In the genomic region with DNA sequence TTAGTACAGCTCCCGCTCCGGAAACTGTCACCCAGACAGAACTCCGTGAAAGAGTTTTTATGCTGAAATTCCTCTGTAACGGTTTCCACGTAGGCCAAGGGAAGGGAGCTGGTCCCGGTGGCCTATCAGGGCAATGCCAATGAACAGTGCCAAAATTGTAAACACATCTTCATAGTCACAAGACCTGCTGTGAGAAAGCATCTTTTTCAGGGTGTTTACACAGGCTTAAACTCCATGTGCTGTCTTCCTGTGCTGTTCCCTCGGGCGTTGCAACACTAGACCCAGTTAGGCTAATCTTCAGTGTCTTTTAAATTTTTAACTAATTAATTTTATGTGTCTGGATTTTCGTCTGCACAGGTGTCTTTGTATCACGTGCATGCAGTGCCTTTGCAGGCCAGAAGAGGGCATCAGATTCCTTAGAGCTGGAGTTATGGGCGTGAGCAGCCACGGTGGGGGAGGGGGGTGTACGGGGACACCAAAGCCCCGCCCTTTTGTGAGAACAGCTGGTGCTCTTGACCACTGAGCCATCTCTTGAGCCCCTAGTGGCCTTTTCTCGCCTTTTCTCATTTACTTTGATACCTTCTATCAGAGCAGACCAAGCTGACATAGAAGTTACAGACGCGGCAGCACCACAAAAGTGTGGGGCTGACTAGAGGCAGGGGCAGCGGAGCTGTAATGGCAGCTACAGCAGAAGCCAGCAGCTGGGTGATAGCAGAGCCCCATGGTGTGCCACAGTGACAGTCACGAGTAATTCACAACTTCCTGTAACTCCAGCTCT, we compare ENCODE assay signal across 9 mouse cellular contexts. TPM values are rescaled to one million over a fixed set of nuclear protein-coding genes. Genes with fewer than 3 reads are reported as not detected.
DNase-seq lines count a peak whose midpoint lies in the region; ATAC-seq and TF ChIP-seq lines count a peak whose summit lies in the region.
"Had no signal": no experiment of that assay in that cellular context is flagged by ENCODE, and none has a peak within 500 bp of the region (broad histone marks: within the 10 kb centered on the region; RNA-seq: fewer than 3 reads in every experiment).

No protein-coding gene starts in this region.

- DNase-seq in B cell, adult 2 months, result peak; percentile 79 to 80
- DNase-seq in kidney, postnatal 25 days, result peak; percentile 88 to 90
- peak; percentile 19 to 41 (median 31) for DNase-seq in liver, embryonic 14.5 days (ENCODE audit: low read depth in 3 of 3, low spot score in 3 of 3)
- DNase-seq in neural tube, embryonic 11.5 days (ENCODE audit: low spot score), result peak; percentile 83

- no peak overlapping the region for H3K4me3 ChIP-seq in bone marrow, adult 2 months (replicated peaks; ENCODE audit: control insufficient read depth, low read depth, low read length)
- no peak overlapping the region for H3K4me3 ChIP-seq in embryonic fibroblast, embryonic 13.5 days (ENCODE audit: insufficient read depth, low read length)
- H3K4me3 ChIP-seq in heart, embryonic 14.5 days (ENCODE audit: control insufficient read depth in 1 of 2, insufficient read depth in 1 of 2, low read depth in 1 of 2, low read length in 2 of 2), result peak overlapping the region; percentile 27 to 45
- H3K4me3 ChIP-seq in liver, embryonic 14.5 days (ENCODE audit: insufficient read depth in 1 of 2, low read depth in 2 of 2, low read length in 2 of 2), result peak overlapping the region in 1 of 2 experiments; percentile 34; a peak in 2 of 4 replicates
- H3K4me3 ChIP-seq in neural tube, embryonic 11.5 days (ENCODE audit: low read depth, low read length), result 0 out of 2 replicates have a peak overlapping the region, but pooled peaks have one; percentile 5
- H3K4me3 ChIP-seq in stomach, embryonic 16.5 days (replicated peaks; ENCODE audit: low read length), result peak overlapping the region; percentile 34
- H3K4me3 ChIP-seq: erythroblast, embryonic 14.5 days had no signal

- TF ChIP-seq POLR2A in bone marrow, adult 2 months (IDR thresholded peaks at IDR 0.05; ENCODE audit: borderline replicate concordance, control insufficient read depth, low read depth, low read length), result no peak
- no peak for TF ChIP-seq POLR2A in embryonic fibroblast, embryonic 13.5 days (IDR thresholded peaks at IDR 0.05; ENCODE audit: low read depth, low read length)

- 21% methylated on average over 19 of the region's 19 CpGs for WGBS in bone marrow, adult 2 months
- 21% methylated on average over 19 of the region's 19 CpGs for WGBS in heart, embryonic 14.5 days
- 20% methylated on average over 19 of the region's 19 CpGs for WGBS in liver, embryonic 14.5 days (ENCODE audit: insufficient replicate concordance)
- WGBS in neural tube, embryonic 11.5 days, result 26% methylated on average over 19 of the region's 19 CpGs
- 20% methylated on average over 19 of the region's 19 CpGs for WGBS in stomach, embryonic 16.5 days

- H3K4me2 ChIP-seq in heart, embryonic 14.5 days (ENCODE audit: low read length), result peak overlapping the region; percentile 58
- peak overlapping the region; percentile 51 for H3K4me2 ChIP-seq in liver, embryonic 14.5 days (ENCODE audit: low read depth)
- peak overlapping the region; percentile 41 for H3K4me2 ChIP-seq in neural tube, embryonic 11.5 days (ENCODE audit: low read depth)
- peak overlapping the region; percentile 52 for H3K4me2 ChIP-seq in stomach, embryonic 16.5 days (ENCODE audit: low read depth, low read length)

- no peak; the same call in 1 of the 2 replicates for ATAC-seq in heart, embryonic 14.5 days (ENCODE audit: insufficient number of reproducible peaks, insufficient read depth, low FRiP score, low read depth)
- ATAC-seq in liver, embryonic 14.5 days (ENCODE audit: insufficient read depth), result peak; percentile 47; the same call in 1 of the 2 replicates
- ATAC-seq in neural tube, embryonic 11.5 days (ENCODE audit: insufficient read depth, low FRiP score, low TSS enrichment), result peak; percentile 50
- ATAC-seq in stomach, embryonic 16.5 days (ENCODE audit: insufficient read depth, low FRiP score), result peak; percentile 79; the same call in 1 of the 2 replicates

- no peak for TF ChIP-seq EP300 in liver, embryonic 14.5 days (IDR thresholded peaks at IDR 0.05; ENCODE audit: low read depth)

- no peaks in the 10 kb centered on the region for H3K27me3 ChIP-seq in heart, embryonic 14.5 days (ENCODE audit: control insufficient read depth, insufficient read depth, low read length)
- H3K27me3 ChIP-seq in liver, embryonic 14.5 days (ENCODE audit: control insufficient read depth, insufficient read depth, low read length), result no peaks in the 10 kb centered on the region
- H3K27me3 ChIP-seq in neural tube, embryonic 11.5 days (ENCODE audit: control insufficient read depth, insufficient read depth, low read length), result no peaks in the 10 kb centered on the region
- no peaks in the 10 kb centered on the region for H3K27me3 ChIP-seq in stomach, embryonic 16.5 days (ENCODE audit: control insufficient read depth, insufficient read depth, low read length)

- H3K9me3 ChIP-seq in heart, embryonic 14.5 days (ENCODE audit: control insufficient read depth, low read length), result no peaks in the 10 kb centered on the region
- no peaks in the 10 kb centered on the region for H3K9me3 ChIP-seq in liver, embryonic 14.5 days (ENCODE audit: control insufficient read depth, low read length)
- no peaks in the 10 kb centered on the region for H3K9me3 ChIP-seq in neural tube, embryonic 11.5 days (ENCODE audit: control insufficient read depth, low read length)
- H3K9me3 ChIP-seq in stomach, embryonic 16.5 days (replicated peaks; ENCODE audit: control insufficient read depth, low read length), result no peaks in the 10 kb centered on the region

- no peak overlapping the region; the same call in 1 of the 2 replicates for H3K9ac ChIP-seq in heart, embryonic 14.5 days (ENCODE audit: low read length)
- H3K9ac ChIP-seq in liver, embryonic 14.5 days (replicated peaks), result no peak overlapping the region; the same call in 1 of the 2 replicates
- no peak overlapping the region for H3K9ac ChIP-seq in neural tube, embryonic 11.5 days (ENCODE audit: low read length)
- H3K9ac ChIP-seq in stomach, embryonic 16.5 days (ENCODE audit: low read length), result 0 out of 2 replicates have a peak overlapping the region, but pooled peaks have one; percentile 37

- peak overlapping the region; percentile 81 for H3K27ac ChIP-seq in bone marrow, adult 2 months (ENCODE audit: control insufficient read depth, insufficient read depth, low read depth, low read length, poor library complexity)
- H3K27ac ChIP-seq in embryonic fibroblast, embryonic 13.5 days (ENCODE audit: insufficient read depth, low read length), result no peak overlapping the region
- no peak overlapping the region for H3K27ac ChIP-seq in heart, embryonic 14.5 days (replicated peaks in 1 of 2; ENCODE audit: control insufficient read depth in 1 of 2, insufficient read depth in 1 of 2, low read depth in 2 of 2, low read length in 2 of 2)
- H3K27ac ChIP-seq in liver, embryonic 14.5 days, result no peak overlapping the region
- H3K27ac ChIP-seq in neural tube, embryonic 11.5 days (ENCODE audit: low read depth, low read length), result no peak overlapping the region
- peak overlapping the region; percentile 62 for H3K27ac ChIP-seq in stomach, embryonic 16.5 days (ENCODE audit: low read length)

- no peaks in the 10 kb centered on the region for H3K36me3 ChIP-seq in heart, embryonic 14.5 days (ENCODE audit: control insufficient read depth, insufficient read depth, low read length)
- no peaks in the 10 kb centered on the region for H3K36me3 ChIP-seq in liver, embryonic 14.5 days (replicated peaks; ENCODE audit: control insufficient read depth, insufficient read depth, low read depth)
- H3K36me3 ChIP-seq in neural tube, embryonic 11.5 days (ENCODE audit: control insufficient read depth, insufficient read depth, low read length), result no peaks in the 10 kb centered on the region
- no peaks in the 10 kb centered on the region for H3K36me3 ChIP-seq in stomach, embryonic 16.5 days (ENCODE audit: control insufficient read depth, insufficient read depth, low read length)

- H3K4me1 ChIP-seq in bone marrow, adult 2 months (ENCODE audit: control insufficient read depth, insufficient read depth, low read length), result no peaks in the 10 kb centered on the region; the same call in 1 of the 2 replicates
- no peaks in the 10 kb centered on the region for H3K4me1 ChIP-seq in embryonic fibroblast, embryonic 13.5 days (ENCODE audit: control insufficient read depth, insufficient read depth, low read length)
- H3K4me1 ChIP-seq in heart, embryonic 14.5 days (ENCODE audit: control insufficient read depth in 2 of 2, insufficient read depth in 2 of 2, low read length in 2 of 2), result peaks cover 3 to 4% of the 10 kb centered on the region in 2 experiments; a peak in 1 of 4 replicates
- peaks cover 0 to 2% of the 10 kb centered on the region in 2 experiments; a peak in 2 of 4 replicates for H3K4me1 ChIP-seq in liver, embryonic 14.5 days (replicated peaks; ENCODE audit: control insufficient read depth in 2 of 2, insufficient read depth in 2 of 2, low read length in 1 of 2)
- no peaks in the 10 kb centered on the region for H3K4me1 ChIP-seq in neural tube, embryonic 11.5 days (ENCODE audit: control insufficient read depth, insufficient read depth, low read length)
- H3K4me1 ChIP-seq in stomach, embryonic 16.5 days (ENCODE audit: control insufficient read depth, insufficient read depth, low read length), result 0 out of 2 replicates have a peak, but pooled peaks cover 4% of the 10 kb centered on the region

- peak; percentile 74 for TF ChIP-seq CTCF in bone marrow, adult 2 months (IDR thresholded peaks at IDR 0.05; ENCODE audit: control insufficient read depth, insufficient read depth, low read length)
- TF ChIP-seq CTCF in embryonic fibroblast, embryonic 13.5 days (IDR thresholded peaks at IDR 0.05; ENCODE audit: borderline replicate concordance, insufficient read depth, low read length), result peak; percentile 75
- peak; percentile 89 for TF ChIP-seq CTCF in liver, embryonic 14.5 days (IDR thresholded peaks at IDR 0.05; ENCODE audit: low read depth)

RNA-seq across cellular contexts. Expression of gene Wfdc11, which starts 5.2 kb away (rescaled TPM):
- polyA plus RNA-seq in bone marrow, adult 2 months (2011; ENCODE audit: insufficient read depth, insufficient read length, low replicate concordance, missing spikeins), result not detected in 2 replicates
- not detected in 2 replicates for polyA plus RNA-seq in embryonic fibroblast, embryonic 13.5 days (2011; ENCODE audit: insufficient read length, low read depth, missing spikeins)
- polyA plus RNA-seq in heart, embryonic 14.5 days (2014; fragmentation: Nextera tagmentation; extraction: Ambion mirVana), result not detected in 2 replicates
- polyA plus RNA-seq in liver, embryonic 14.5 days (2012; rRNA removed), result not detected in 2 replicates
- polyA plus RNA-seq in liver, embryonic 14.5 days (2014; fragmentation: Nextera tagmentation; extraction: Ambion mirVana), result not detected in 2 replicates
- polyA plus RNA-seq in neural tube, embryonic 11.5 days (2014; fragmentation: Nextera tagmentation; extraction: Ambion mirVana), result not detected in 2 replicates
- polyA plus RNA-seq in stomach, embryonic 16.5 days (2015; fragmentation: Nextera tagmentation; extraction: Ambion mirVana), result not detected in 2 replicates
- polyA plus RNA-seq: erythroblast, embryonic 14.5 days had no signal

RNA-seq across cellular contexts. Expression of gene Wfdc13, which starts 5.9 kb away (rescaled TPM):
- polyA plus RNA-seq in bone marrow, adult 2 months (2011; ENCODE audit: insufficient read depth, insufficient read length, low replicate concordance, missing spikeins), result not detected in 2 replicates
- not detected in 2 replicates for polyA plus RNA-seq in embryonic fibroblast, embryonic 13.5 days (2011; ENCODE audit: insufficient read length, low read depth, missing spikeins)
- 0.19 TPM in 1 of 2 replicates, not detected in the other for polyA plus RNA-seq in heart, embryonic 14.5 days (2014; fragmentation: Nextera tagmentation; extraction: Ambion mirVana)
- not detected in 2 replicates for polyA plus RNA-seq in liver, embryonic 14.5 days (2012; rRNA removed)
- polyA plus RNA-seq in liver, embryonic 14.5 days (2014; fragmentation: Nextera tagmentation; extraction: Ambion mirVana), result not detected in 2 replicates
- 0.30 TPM in 1 of 2 replicates, not detected in the other for polyA plus RNA-seq in neural tube, embryonic 11.5 days (2014; fragmentation: Nextera tagmentation; extraction: Ambion mirVana)
- polyA plus RNA-seq in stomach, embryonic 16.5 days (2015; fragmentation: Nextera tagmentation; extraction: Ambion mirVana), result 4.2 and 5.5 TPM in 2 replicates
- polyA plus RNA-seq: erythroblast, embryonic 14.5 days had no signal

RNA-seq across cellular contexts. Expression of gene Spint4, which starts 19.3 kb away (rescaled TPM):
- polyA plus RNA-seq in bone marrow, adult 2 months (2011; ENCODE audit: insufficient read depth, insufficient read length, low replicate concordance, missing spikeins), result not detected in 2 replicates
- polyA plus RNA-seq in embryonic fibroblast, embryonic 13.5 days (2011; ENCODE audit: insufficient read length, low read depth, missing spikeins), result not detected in 2 replicates
- polyA plus RNA-seq in heart, embryonic 14.5 days (2014; fragmentation: Nextera tagmentation; extraction: Ambion mirVana), result not detected in 2 replicates
- 0.08 TPM in 1 of 2 replicates, not detected in the other for polyA plus RNA-seq in liver, embryonic 14.5 days (2012; rRNA removed)
- not detected in 2 replicates for polyA plus RNA-seq in liver, embryonic 14.5 days (2014; fragmentation: Nextera tagmentation; extraction: Ambion mirVana)
- polyA plus RNA-seq in neural tube, embryonic 11.5 days (2014; fragmentation: Nextera tagmentation; extraction: Ambion mirVana), result not detected in 2 replicates
- not detected in 2 replicates for polyA plus RNA-seq in stomach, embryonic 16.5 days (2015; fragmentation: Nextera tagmentation; extraction: Ambion mirVana)
- polyA plus RNA-seq: erythroblast, embryonic 14.5 days had no signal

RNA-seq across cellular contexts. Expression of gene Wfdc9, which starts 22.7 kb away (rescaled TPM):
- not detected in 2 replicates for polyA plus RNA-seq in bone marrow, adult 2 months (2011; ENCODE audit: insufficient read depth, insufficient read length, low replicate concordance, missing spikeins)
- polyA plus RNA-seq in embryonic fibroblast, embryonic 13.5 days (2011; ENCODE audit: insufficient read length, low read depth, missing spikeins), result not detected in 2 replicates
- polyA plus RNA-seq in heart, embryonic 14.5 days (2014; fragmentation: Nextera tagmentation; extraction: Ambion mirVana), result not detected in 2 replicates
- polyA plus RNA-seq in liver, embryonic 14.5 days (2012; rRNA removed), result not detected in 2 replicates
- polyA plus RNA-seq in liver, embryonic 14.5 days (2014; fragmentation: Nextera tagmentation; extraction: Ambion mirVana), result not detected in 2 replicates
- not detected in 2 replicates for polyA plus RNA-seq in neural tube, embryonic 11.5 days (2014; fragmentation: Nextera tagmentation; extraction: Ambion mirVana)
- not detected in 2 replicates for polyA plus RNA-seq in stomach, embryonic 16.5 days (2015; fragmentation: Nextera tagmentation; extraction: Ambion mirVana)
- polyA plus RNA-seq: erythroblast, embryonic 14.5 days had no signal

RNA-seq across cellular contexts. Expression of gene Wfdc10, which starts 23.2 kb away (rescaled TPM):
- polyA plus RNA-seq in bone marrow, adult 2 months (2011; ENCODE audit: insufficient read depth, insufficient read length, low replicate concordance, missing spikeins), result not detected in 2 replicates
- polyA plus RNA-seq in embryonic fibroblast, embryonic 13.5 days (2011; ENCODE audit: insufficient read length, low read depth, missing spikeins), result not detected in 2 replicates
- polyA plus RNA-seq in heart, embryonic 14.5 days (2014; fragmentation: Nextera tagmentation; extraction: Ambion mirVana), result not detected in 2 replicates
- polyA plus RNA-seq in liver, embryonic 14.5 days (2012; rRNA removed), result not detected in 2 replicates
- polyA plus RNA-seq in liver, embryonic 14.5 days (2014; fragmentation: Nextera tagmentation; extraction: Ambion mirVana), result not detected in 2 replicates
- polyA plus RNA-seq in neural tube, embryonic 11.5 days (2014; fragmentation: Nextera tagmentation; extraction: Ambion mirVana), result not detected in 2 replicates
- polyA plus RNA-seq in stomach, embryonic 16.5 days (2015; fragmentation: Nextera tagmentation; extraction: Ambion mirVana), result 0.79 TPM in 1 of 2 replicates, not detected in the other
- polyA plus RNA-seq: erythroblast, embryonic 14.5 days had no signal

Comparison
In these comparisons a context has a peak if more than half of its experiments do, and no peak if none do; other contexts are left out.
1. DNase-seq: peak in every context shown above with its lines; median percentile 89 in kidney, postnatal 25 days; 83 in neural tube, embryonic 11.5 days; 80 in B cell, adult 2 months; 31 in liver, embryonic 14.5 days.
2. H3K27ac ChIP-seq: peak in bone marrow, adult 2 months (single experiment) and stomach, embryonic 16.5 days (single experiment); none in embryonic fibroblast, embryonic 13.5 days (single experiment), heart, embryonic 14.5 days (0 of 2), liver, embryonic 14.5 days (single experiment) and neural tube, embryonic 11.5 days (single experiment).
3. H3K4me3 ChIP-seq: peak in heart, embryonic 14.5 days (2 of 2), neural tube, embryonic 11.5 days (single experiment) and stomach, embryonic 16.5 days (single experiment); none in bone marrow, adult 2 months (single experiment) and embryonic fibroblast, embryonic 13.5 days (single experiment).
4. Peak in every context shown above with its lines, with median percentiles within 50 percentile points of each other: CTCF ChIP-seq and H3K4me2 ChIP-seq.